Mouse (Mus musculus): ENCODE results near the gene Plcl2. TPM values are rescaled to one million over a fixed set of nuclear protein-coding genes. Genes with fewer than 3 reads are reported as not detected.
A peak's percentile ranks its signal among the peaks of the same experiment; 100 is the strongest.

Plcl2 gene
- total and polyA plus RNA-seq, 3 experiments: 23.6 to 83.7 TPM; not detected in 1

DNA sequence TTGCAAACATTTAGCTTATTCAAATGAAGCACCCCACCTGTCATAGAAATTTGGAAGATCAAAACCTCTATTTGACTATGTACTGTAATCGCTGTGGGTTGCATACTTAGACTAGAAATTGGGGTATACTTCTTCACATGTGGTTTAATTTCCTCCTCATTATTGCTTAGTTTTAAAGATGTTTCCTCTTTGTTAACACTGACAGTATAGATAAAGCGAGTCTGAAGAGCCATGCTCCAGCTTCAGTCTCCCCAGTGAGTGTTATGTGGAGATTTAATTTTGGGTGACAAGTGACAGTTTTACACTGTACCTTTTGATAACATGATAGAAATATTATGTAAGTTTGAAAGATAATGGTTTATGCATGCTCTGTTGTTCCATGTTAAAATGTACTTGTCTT, 59.6 kb downstream of the Plcl2 start:
- Histone ChIP-seq H3K27ac (ENCODE audit: control insufficient read depth, low read depth, low read length) (no peak overlapping the region), H3K36me3 (ENCODE audit: control insufficient read depth in 1 of 2, insufficient read depth in 2 of 2, low read length in 2 of 2) (peaks cover 0 to 25% of the 10 kb centered on the region in 2 experiments; a peak in 3 of 4 replicates)
- TF ChIP-seq SIN3A (IDR thresholded peaks at IDR 0.05; ENCODE audit: low read length) (peak; percentile 22; the same call in 1 of the 2 replicates), KAT2A (conservative IDR thresholded peaks at IDR 0.05; ENCODE audit: low read depth, low read length) (no peak), ZKSCAN1 (IDR thresholded peaks at IDR 0.05; ENCODE audit: low read depth, low read length) (no peak), MYC (IDR thresholded peaks at IDR 0.05; ENCODE audit: low read depth, low read length) (peak; percentile 72; the same call in 1 of the 2 replicates), POLR2A (IDR thresholded peaks at IDR 0.05; ENCODE audit: control insufficient read depth in 1 of 2, insufficient read depth in 1 of 2, low read depth in 1 of 2, low read length in 2 of 2, poor library complexity in 1 of 2) (no peak), CHD2 (IDR thresholded peaks at IDR 0.05; ENCODE audit: low read length) (no peak), USF2 (IDR thresholded peaks at IDR 0.05; ENCODE audit: borderline replicate concordance in 1 of 2, insufficient read depth in 1 of 2, low read depth in 1 of 2, low read length in 2 of 2) (no peak), ZC3H11A (IDR thresholded peaks at IDR 0.05; ENCODE audit: low read depth, low read length) (no peak), MXI1 (IDR thresholded peaks at IDR 0.05; ENCODE audit: low read depth, low read length) (peak; percentile 80), TBP (IDR thresholded peaks at IDR 0.05; ENCODE audit: low read depth, low read length) (no peak), NRF1 (IDR thresholded peaks at IDR 0.05; ENCODE audit: insufficient read depth, low read depth, low read length, poor library complexity, severe bottlenecking) (no peak), SMC3 (IDR thresholded peaks at IDR 0.05; ENCODE audit: low read depth, low read length) (no peak), NELFE (IDR thresholded peaks at IDR 0.05; ENCODE audit: low read depth, low read length) (no peak), TAL1 (IDR thresholded peaks at IDR 0.05; ENCODE audit: low read length) (peak; percentile 46; the same call in 1 of the 2 replicates), CHD1 (IDR thresholded peaks at IDR 0.05; ENCODE audit: low read depth, low read length) (no peak), JUND (IDR thresholded peaks at IDR 0.05; ENCODE audit: low read depth, low read length) (no peak), E2F4 (IDR thresholded peaks at IDR 0.05; ENCODE audit: borderline replicate concordance, low read depth, low read length) (no peak), ETS1 (IDR thresholded peaks at IDR 0.05; ENCODE audit: low read depth, low read length) (peak; percentile 58; the same call in 1 of the 2 replicates), POLR2AphosphoS5 (IDR thresholded peaks at IDR 0.05; ENCODE audit: borderline replicate concordance, low read depth, low read length) (no peak), HCFC1 (IDR thresholded peaks at IDR 0.05; ENCODE audit: low read depth, low read length) (no peak), RAD21 (IDR thresholded peaks at IDR 0.05; ENCODE audit: low read depth, low read length) (no peak), MYB (IDR thresholded peaks at IDR 0.05; ENCODE audit: low read depth, low read length) (no peak), GABPA (IDR thresholded peaks at IDR 0.05; ENCODE audit: low read depth, low read length) (no peak), MAFK (IDR thresholded peaks at IDR 0.05; ENCODE audit: borderline replicate concordance, low read depth, low read length) (no peak), EP300 (IDR thresholded peaks at IDR 0.05; ENCODE audit: low read depth in 1 of 2, low read length in 2 of 2) (peak; percentile 82 to 83), CTCF (IDR thresholded peaks at IDR 0.05 in 2 of 3, conservative IDR thresholded peaks at IDR 0.05 in 1 of 3; ENCODE audit: control insufficient read depth in 1 of 3, insufficient read depth in 1 of 3, low read depth in 2 of 3, low read length in 3 of 3, poor library complexity in 1 of 3, severe bottlenecking in 1 of 3) (no peak), POLR2AphosphoS2 (IDR thresholded peaks at IDR 0.05; ENCODE audit: low read length) (no peak), TCF12 (IDR thresholded peaks at IDR 0.05; ENCODE audit: low read depth, low read length) (peak; percentile 77), UBTF (IDR thresholded peaks at IDR 0.05; ENCODE audit: borderline replicate concordance, insufficient read depth, low read depth, low read length) (no peak), USF1 (IDR thresholded peaks at IDR 0.05; ENCODE audit: low read depth, low read length) (no peak), MEF2A (IDR thresholded peaks at IDR 0.05; ENCODE audit: extremely low read depth, insufficient replicate concordance, low read depth, low read length, poor library complexity, severe bottlenecking) (no peak), GATA1 (IDR thresholded peaks at IDR 0.05; ENCODE audit: low read depth, low read length) (peak; percentile 71), ZMIZ1 (IDR thresholded peaks at IDR 0.05; ENCODE audit: low read depth, low read length) (no peak), ZNF384 (IDR thresholded peaks at IDR 0.05; ENCODE audit: low read depth, low read length) (no peak), MAX (IDR thresholded peaks at IDR 0.05; ENCODE audit: low read length) (no peak), RCOR1 (IDR thresholded peaks at IDR 0.05; ENCODE audit: low read depth, low read length) (peak; percentile 79), BHLHE40 (IDR thresholded peaks at IDR 0.05; ENCODE audit: borderline replicate concordance, low read depth, low read length) (no peak), ELF1 (IDR thresholded peaks at IDR 0.05; ENCODE audit: low read depth, low read length) (no peak)

More for the DNA sequence above, 59.6 kb downstream of the Plcl2 start:
- peak; percentile 57 for DNase-seq (ENCODE audit: low read depth, low spot score)
- Histone ChIP-seq H3K9me3 (replicated peaks; ENCODE audit: insufficient read depth, low read length) (no peaks in the 10 kb centered on the region), H3K27me3 (ENCODE audit: control insufficient read depth in 1 of 2, insufficient read depth in 2 of 2, low read length in 2 of 2) (no peaks in the 10 kb centered on the region), H3K79me2 (ENCODE audit: control insufficient read depth, insufficient read depth, low read length, poor library complexity) (peaks cover 15% of the 10 kb centered on the region), H3K4me1 (ENCODE audit: control insufficient read depth in 1 of 2, insufficient read depth in 2 of 2, low read length in 2 of 2) (peaks cover 6 to 11% of the 10 kb centered on the region in 2 experiments), H3K9ac (ENCODE audit: control insufficient read depth, low read depth, low read length, poor library complexity, severe bottlenecking) (no peak overlapping the region), H3K4me3 (ENCODE audit: control insufficient read depth in 1 of 2, insufficient read depth in 1 of 2, low read depth in 2 of 2, low read length in 2 of 2) (no peak overlapping the region)

All from MEL (cell line).